Mouse (Mus musculus) T-cell, adult 2 months (primary cell): ENCODE measurements around the gene Upb1.

Experiments used
- DNase-seq: peaks from one replicate; pipeline ENCODE4 v3.0.0; 2022; ENCODE audit warnings: low spot score

Gene Upb1

DNA sequence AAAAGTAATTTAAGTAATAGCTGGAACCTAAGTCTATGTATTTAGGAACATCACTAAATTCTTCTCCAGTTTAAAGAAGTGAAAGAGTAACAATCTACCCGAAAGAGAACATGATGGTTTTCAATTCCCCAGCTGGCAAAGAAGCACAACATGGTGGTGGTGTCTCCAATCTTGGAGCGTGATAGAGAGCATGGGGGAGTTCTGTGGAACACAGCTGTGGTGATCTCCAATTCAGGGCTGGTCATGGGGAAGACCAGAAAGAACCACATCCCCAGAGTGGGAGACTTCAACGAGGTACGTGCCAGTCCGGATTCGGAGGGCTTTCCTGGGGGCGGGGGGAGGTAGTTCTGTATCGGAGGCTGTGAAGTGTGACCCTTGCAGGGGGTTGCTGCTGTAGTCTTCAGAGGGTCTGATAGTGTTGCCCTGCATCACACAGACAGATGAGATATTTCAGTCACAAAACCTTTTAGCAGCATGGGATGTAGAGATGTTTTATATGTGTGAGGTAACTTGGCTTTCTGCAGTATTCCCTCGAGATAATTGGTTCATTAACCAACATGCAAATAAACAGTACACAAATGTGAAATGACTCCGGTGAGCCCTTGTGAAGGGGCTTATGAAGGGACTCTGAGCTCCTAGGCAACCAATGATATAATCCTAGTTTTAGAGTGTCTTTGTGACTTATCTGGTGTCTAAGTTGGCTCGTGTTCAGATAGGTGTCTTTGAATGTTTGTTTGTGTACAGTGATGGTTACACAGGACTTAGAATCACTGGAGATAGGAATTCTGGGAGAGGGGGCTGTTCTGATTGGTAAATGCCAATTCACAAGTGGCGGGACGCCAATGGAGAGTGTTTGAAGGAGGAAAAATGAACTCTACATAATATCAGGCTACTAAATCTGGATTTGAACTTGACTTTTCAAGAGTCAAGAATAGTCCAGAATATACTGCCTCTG lies 27.4 kb downstream of the Upb1 start:
- DNase-seq: no peak

DNA sequence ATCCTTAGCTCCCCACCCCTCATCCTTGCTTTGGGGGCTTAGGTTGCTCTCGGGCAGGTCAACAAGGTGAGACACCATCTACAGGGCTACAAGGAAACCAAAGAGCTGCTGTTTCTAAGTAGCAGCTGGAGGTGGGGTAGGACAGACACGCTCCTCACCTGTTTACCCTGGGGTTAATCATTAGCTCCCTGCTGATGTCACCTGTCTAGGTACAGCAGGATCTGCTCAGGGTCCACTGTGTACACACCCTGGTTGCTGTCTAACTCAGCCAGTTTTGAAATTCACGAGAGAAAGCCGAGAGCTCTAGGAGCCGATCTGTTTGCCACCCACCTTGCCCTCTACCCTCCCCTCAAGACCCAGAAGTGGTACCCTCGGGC lies 28.1 kb downstream of the Upb1 start:
- DNase-seq: no peak

DNA sequence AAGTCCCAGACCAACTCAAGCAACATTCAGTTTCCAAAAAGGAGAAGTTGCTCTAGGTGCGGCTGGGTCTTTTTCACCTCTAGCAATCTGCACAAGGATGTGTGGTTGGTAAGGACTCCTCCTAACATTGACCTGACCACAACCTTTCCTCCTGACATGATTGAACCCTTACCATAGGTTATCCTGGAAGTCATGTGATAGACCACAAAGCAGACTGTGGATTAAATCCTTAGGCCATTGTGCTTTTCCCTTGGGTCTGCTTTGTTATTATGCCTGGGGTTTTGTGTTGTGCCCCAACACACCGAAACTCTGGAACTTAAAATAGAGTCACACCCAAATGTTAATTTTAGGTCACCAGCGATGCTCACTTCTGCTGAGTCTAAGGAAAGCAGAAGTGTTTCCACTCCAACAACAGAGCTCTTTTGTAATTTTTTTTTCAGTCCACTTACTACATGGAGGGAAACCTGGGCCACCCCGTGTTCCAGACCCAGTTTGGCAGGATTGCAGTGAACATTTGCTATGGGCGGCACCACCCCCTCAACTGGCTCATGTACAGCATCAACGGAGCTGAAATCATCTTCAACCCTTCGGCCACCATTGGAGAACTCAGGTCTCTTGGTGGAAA lies 28.7 kb downstream of the Upb1 start:
- no peak for DNase-seq

DNA sequence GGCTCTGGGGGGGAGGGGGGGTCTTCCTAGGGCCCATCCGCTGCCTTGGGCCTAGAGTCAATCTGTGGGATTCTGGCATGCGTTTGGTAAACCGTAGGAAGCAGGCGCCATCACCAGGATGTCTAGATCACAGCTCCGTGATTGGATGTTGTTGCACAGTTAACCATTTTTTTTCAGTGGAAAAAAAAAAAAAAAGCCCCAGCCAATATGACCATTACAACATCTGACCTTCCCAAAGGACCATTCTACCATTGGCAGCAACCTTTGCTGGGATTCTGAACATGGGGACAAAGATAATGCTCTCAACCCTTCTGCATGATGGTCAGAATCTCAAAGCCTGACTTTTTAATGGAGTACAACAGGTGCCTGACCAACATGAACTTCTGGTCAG lies 29.2 kb downstream of the Upb1 start:
- DNase-seq: no peak

DNA sequence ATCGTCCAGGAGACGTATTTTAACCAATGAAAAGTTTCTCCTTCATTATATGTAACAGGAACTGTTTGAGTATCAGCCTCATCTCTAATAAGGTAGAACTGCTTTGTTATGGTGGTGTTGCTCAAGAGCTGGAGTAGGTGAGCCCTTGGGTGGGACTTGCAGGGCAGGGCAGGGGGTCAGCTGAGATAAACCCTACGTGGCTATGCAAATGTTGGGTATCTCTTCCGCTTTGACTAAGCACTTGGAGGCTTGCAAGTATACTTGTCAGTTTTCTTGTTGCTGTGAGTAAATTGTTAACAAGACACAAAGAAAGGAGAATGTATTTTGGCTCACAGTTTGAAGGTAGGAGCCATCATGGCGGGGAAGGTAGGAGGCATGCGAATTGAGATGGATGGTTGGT lies 29.7 kb downstream of the Upb1 start:
- DNase-seq: no peak

DNA sequence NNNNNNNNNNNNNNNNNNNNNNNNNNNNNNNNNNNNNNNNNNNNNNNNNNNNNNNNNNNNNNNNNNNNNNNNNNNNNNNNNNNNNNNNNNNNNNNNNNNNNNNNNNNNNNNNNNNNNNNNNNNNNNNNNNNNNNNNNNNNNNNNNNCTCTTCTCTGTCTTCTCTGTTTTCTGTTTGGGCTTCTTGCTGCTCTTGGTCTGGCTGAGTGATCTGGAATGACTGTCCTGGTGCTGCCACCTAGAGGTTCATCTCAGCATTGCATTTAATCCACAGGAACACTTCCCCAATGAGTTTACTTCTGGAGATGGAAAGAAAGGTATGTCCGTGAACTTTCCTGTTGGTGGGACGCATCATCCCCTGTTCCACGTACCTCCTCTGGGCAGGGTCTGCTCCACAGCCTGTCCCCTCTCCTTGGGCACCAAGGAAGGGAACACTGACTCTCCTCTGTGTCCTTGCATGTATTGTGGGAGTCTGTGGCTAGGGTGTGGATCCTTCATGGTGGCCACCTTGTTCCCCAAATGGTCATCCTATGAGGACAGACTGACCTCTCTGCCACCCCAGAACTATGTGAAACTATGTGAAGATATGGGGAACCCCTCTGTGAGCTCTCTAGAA lies 35.8 kb downstream of the Upb1 start:
- DNase-seq: peak; percentile 75

DNA sequence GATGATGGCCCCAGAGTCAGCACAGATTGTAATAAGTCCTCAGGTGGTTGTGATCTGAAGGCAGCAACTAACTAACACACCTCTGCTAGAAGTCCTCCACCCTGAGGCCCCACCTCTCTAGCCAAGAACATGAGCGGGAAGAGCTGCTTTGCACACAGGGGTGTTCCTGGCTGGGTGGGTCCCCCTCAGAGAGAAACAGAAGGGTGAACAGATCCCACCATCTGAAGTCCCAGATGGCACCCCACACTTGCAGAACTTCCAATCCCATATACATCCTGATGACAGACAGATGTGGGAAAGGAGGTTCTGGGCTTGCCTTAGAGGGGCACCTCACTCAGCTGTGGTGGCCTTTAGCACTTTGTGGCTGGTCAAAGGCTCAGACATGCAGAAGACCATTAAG lies 36.4 kb downstream of the Upb1 start:
- DNase-seq: no peak

DNA sequence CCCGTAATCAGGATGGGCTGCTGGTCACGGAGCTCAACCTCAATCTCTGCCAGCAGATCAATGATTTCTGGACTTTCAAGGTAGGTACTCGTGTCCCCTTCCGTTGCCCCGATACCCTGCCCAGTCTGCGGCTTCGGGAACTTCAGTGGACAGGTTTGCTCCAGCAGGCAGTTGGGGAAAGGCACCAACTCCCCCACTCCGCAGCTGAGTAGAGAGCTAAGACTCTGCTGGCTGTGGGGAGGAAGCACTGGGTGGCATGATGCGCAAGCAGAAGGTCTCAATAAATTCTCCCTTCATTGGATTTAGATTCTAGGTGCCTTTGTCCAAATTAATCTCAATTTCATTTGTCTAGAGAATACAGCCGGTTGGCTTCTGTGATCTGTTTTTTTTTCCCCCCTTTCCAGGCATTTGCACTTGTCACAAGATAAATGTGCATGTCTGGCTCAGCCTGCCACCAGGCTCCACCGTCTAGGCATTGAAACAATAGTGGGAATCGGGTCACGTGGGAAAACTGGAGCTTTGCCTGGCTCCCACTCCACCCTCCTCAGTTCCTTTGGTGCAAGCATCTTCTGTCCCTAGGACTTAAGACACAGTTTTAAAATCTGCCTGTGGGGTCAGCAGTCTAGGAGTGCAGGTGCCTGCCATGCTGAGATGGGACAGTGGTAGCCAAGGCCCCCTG lies 37.4 kb downstream of the Upb1 start:
- DNase-seq: no peak

DNA sequence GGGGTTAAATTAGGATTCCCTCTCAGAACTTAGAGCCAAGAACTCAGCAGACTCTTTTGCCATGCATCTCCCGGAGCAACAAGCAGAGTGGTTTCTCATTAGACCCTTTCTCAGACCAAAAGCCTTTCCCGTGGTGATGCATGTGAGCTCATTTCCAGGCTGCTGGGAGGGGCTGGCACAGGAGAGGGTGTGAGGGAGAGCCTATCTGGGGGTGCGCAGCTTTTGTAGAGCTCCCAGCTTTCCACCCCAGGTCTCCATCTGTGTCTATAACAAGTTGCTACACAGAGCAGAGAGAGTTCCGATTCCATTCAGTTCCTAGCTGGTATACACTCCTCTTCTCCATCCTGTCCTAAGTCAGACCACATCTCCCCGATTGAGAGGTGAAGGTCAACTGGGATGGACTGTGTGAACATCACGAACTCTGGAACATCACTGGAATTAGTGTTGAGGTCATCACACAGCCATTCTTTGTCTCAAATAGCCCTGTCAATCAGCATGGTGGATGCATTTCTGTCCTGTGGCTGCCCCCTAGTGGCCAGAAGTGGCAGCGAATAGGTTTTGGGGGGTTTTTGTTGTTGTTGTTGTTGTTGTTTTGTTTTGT lies 38.4 kb downstream of the Upb1 start:
- no peak for DNase-seq

DNA sequence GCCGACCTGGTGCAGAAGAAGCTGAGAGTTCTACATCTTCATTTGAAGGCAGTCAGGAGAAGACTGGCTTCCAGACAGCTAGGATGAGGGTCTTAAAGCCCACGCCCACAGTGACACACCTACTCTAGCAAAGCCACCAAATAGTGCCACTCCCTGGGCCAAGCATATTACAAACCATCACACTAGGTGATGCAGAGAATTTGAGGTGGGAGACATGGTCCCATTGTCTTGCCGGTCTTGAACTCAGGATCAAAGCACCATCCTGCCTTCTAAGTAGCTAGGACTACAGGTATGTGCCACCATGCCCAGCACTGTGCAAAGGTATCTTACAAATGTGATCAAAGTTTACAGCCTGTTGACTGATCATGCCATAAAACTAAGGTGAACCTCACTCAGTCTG lies 39.8 kb downstream of the Upb1 start:
- DNase-seq: no peak

DNA sequence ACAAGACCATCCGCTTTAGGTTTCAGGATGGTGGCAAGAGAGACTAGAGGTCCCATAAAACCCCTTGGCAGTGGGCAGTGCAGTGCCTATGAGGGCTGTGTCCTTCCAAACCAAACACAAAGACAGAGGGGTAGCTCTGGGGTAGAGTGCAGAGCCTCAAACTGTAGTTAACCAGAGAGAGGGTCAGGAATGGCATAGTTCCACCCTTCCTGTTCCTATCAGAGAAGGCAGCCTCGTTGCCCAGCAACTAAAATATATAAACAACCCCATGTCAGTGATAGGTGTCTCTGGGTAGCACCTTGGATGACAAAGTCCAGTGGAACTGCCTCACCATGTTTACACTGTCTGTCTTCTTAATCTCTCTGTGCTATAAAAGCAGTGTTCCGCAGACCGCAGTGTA lies 40.9 kb downstream of the Upb1 start:
- no peak for DNase-seq

DNA sequence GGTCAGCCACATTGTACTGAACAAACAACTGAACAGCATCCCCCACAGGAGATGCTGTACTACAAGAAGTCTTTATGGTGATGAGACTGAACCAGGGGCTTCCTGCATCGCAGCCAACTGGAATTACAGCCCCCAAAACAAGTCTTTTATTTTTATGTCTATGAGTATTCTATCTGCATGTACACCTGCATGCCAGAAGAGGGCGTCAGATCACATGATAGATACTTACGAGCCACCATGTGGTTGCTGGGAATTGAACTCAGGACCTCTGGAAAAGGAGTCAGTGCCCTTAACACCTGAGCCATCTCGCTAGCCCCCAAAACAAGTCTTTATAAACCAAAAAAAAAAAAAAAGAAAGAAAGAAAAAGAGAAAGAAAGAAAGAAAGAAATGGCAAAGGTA lies 42.1 kb downstream of the Upb1 start:
- no peak for DNase-seq

DNA sequence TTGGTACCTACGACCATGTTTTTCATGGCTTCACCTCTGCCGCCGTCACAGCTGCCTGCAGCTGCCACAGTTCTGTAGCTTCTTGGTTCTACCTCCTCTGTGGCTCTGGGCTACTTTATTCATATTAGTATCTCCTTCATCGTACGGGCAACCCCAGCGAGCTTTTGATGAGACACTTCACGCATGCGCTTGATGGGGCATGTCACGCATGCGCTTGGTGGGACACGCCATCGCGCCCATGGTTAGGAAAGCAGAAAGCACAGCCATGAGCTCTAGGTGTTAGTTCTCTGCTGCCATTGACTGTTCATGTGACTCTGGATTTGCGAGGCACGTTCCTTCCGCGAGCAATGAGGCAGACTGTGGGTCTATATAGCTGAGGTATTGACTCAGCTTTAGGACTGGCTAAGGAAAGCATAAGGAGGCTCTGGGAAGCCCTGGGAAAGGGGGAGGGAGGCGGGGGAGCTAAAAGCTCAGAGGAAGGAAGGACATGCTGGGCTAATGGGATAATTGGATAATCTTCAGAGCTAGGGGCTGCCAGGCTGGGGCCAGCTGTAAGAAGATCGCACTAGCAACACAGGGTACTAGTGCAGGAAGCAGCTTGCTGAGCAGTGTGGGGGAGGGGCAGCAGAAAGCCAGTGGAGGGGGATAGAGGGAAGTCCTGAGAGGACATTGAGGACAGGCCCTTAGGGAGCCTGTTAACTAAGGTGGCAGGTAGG lies 43.4 kb downstream of the Upb1 start:
- DNase-seq: no peak

DNA sequence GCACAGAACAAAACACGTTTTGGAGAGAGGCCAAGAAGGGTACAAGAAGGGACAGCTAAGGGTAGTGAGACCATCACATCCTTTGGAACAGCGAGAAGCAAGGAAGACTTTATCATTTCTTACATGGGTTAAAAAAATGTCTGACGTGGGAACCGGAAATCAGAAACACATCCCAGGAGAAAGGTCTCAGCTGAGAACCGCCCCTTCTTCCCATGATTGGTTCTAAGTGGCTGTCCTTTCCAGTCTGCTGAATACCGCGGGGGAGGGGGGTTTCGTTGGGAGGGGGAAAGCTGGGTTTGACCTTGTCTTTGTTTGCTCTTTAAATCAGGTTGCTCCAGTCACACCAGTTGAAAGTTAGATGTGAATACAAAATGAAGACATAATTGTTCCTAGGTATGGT lies 44.1 kb downstream of the Upb1 start:
- DNase-seq: no peak

DNA sequence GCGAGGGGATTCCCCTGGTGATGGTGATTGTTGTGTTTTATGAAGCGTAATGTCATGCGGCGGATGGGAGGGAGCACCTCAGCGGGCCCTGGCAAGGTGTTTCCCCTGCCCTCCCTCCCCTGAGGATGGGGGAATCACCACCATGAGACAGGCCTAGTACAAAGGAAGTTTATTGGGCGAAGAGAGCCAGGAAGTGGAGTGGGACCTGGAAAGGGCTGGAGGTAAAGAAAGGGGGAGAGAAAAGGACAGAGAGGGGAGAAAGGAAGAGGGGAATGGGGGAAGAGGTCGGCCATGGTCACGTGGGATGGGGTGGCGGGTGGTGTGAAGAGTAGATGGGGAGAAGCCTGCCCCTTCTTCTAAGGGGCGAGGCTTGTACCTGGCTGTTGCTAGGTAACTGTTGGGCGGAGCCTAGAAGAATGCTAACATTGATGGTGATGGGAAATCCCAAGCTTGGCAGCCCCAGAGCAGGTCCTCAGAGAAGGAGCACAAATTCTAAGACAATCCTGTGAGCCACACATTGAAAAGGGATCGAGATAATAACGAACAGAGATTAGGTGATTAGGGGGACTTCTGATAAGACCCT lies 45.7 kb downstream of the Upb1 start:
- peak; percentile 74 for DNase-seq

DNA sequence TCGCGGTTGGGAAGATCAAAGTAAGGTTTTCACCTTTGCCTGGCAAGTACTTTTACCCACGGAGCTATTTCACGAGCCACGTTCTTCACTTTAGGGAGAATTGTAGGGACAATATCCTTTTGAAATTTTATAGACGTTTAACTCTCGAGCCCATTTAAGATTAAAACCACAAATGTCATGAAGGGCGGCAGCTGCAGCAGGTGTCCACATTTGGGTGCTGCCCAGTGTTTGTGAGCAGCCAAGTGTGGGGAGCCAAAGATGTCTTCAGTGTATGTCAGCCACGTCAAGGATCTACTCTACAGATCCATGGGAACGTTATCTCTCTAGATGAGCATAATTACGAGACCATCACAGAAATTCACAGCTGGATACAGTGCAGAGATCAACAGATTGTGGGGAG lies 46.6 kb downstream of the Upb1 start:
- no peak for DNase-seq

DNA sequence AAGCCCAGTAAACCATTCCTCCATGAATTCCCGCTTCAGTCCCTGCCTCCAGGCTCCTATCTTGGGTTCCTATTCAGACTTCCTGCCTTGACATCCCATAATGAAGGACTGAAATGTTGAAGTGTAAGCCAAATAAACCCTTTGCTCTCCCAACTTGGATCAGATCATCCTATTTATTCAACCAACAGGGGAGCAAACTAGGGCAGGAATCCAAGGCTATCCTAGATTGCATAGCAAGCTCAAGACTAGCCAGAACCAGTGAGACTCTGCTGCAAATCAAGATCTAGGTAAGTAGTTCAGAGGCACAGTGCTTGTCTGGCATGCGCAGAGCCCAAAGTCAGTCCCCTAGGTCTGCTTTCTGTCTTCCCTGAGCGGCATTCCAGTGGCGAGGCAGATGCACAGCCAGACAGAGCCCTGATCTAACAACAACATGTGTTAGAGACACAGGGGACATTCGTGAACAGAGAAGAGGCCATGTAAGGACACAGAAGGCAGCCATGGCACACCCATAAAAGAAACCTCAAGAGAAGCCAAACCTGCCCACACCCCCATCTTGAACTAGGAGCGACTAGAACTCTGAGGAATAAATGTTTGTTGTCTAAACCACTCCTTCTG lies 48.0 kb downstream of the Upb1 start:
- no peak for DNase-seq

DNA sequence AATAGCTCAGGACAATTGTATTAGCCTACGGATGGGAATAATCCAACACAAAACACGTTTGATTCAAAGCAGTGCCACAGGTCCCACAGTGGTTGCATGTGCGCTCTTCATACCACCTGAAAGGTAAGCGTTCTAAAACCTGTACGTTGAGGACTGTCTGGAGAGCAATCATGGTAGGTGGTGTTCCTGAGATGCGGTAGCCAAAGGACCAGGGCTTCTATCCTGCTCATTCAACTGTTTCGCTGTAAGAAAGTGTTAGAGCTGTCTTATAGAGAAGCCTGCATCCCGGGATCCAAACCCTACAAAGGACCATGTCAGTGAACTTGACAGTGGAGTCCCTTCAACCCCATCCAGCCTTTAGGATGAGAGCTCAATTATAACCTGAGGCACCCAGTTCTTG lies 49.4 kb downstream of the Upb1 start:
- DNase-seq: no peak

DNA sequence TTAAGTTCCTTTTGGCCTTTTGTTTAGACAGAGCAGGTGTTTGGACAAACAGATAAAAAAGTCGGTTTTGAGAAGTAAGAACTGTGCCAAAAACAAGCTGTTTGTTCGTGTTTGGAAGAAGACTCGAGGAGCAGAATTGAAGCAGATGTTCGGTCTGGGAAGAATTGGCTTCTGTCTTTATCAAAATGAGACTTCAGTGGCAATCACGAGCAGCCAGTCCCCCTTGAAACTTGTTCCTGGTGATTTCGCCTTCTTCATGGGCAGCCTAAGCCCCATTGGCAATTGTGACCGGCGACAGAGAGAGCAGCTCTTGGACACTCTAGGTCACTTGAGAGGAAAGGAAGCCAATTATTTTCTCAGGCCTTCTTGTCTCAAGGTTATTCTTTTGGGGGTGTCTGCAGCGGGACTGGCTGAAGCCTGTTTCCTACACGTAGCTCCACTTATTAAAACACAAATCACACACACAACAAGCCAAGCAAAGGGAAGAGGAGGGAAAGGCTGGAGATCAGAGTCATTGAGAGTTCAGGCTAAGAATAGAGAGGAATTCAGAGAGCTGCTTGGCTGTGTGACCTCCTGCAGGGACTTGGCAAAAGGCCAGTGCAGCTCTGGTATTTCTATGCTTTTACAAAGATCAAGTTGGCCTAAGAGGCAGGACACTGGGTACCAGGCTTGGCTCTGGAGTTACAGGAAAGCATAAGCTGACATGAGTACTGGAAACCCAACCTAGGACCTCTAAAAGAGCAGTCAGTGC lies 50.3 kb downstream of the Upb1 start:
- no peak for DNase-seq
